Mouse (Mus musculus): Measurements from ENCODE around the gene Acot8.

Gene Acot8

DNA sequence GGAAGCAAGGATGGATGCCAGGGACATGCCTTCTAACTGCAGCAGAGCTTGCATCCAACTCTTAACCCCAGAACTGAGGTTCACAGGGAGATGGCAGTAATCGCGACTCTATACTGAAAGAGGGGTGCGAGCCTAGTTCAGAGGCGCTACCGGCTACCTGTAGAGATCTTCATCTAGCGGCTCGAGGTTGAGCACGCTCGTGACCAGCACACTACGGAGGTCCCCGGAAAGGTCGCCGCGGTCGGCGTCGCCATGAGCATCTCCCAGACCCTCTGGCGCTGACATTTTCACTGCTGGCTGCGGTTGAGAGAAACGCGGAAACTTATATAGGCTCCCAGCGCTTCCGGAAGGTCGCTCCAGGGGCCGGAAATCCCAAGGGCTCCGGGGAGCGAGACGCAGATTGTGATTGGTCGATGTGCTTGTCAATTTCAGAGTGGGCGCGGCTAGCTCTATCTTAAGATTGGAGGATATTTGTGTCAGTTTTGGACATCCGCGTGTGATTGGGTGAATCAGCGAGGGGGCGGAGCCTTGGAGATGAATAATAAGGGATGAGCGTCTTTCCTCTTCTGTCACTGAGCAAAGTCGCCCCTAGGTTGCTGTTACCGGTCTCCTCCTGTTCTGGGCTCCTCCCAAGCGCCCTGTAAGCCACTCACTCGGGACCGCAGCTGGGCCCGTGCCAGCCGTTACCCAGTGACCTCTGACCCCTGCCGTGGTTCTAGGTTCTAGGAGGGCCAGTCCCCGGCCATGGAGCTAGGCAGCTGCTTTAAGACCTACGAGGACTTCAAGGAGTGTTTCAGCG lies at the start of gene Acot8, which contains the start of gene Zswim3:
TSS of gene Acot8 (minus strand) at position 350 of the 799 bp plus-strand sequence.
TSS of gene Zswim3 (plus strand) at position 566 of the 799 bp plus-strand sequence.
- DNase-seq: peak; percentile 97

DNA sequence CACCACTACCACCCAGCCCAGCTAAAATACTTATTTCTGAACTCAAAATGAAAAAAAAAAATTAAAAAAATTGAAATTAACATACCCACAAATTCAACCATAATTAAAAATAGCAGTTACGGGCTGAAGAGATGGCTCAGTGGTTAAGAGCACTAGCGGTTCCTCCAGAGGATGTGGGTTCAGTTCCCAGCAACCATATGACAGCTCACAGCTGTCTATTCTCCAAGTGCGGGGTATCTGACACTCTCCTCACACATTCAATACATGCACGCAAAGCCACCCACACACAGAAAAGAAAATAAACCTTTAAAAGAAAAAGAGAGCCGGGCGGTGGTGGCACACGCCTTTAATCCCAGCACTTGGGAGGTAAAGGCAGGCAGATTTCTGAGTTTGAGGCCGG lies 45.4 kb upstream of the Acot8 start:
- no peak for DNase-seq

DNA sequence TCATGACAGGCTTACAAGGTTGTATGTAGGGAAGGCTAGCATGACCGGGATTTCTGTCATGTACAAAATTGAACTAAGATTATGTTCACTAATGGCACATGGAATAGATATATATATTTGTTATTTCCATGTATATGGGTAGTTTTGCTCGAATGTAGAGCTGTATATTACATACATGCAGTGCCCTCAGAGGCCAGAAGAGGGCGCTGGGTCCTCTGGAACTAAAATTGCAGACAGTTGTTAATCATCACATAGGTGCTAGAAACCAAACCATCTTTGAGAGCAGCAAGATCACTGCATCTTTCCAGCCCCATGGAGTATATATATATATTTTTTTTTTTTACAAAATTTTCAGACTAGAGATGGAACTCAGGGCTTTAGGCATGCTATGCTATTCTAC lies 41.1 kb upstream of the Acot8 start:
- peak; percentile 41 for DNase-seq

DNA sequence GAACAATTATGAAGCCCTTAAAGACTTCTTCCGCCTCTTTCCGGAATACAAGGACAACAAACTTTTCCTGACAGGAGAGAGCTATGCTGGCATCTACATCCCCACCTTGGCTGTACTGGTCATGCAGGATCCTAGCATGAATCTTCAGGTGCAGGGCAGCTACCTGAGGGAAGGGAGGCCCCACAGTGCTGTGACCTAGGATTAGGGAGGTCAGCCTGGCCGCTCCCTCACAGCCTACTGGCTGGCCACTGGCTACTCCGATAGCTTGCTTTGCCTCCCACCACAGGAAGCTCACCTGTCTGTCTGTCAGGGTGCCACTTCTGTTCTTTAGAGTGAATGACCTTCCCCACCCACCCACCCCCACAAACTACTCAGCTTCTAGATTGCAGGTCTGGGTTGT lies 30.5 kb upstream of the Acot8 start:
- DNase-seq: no peak

DNA sequence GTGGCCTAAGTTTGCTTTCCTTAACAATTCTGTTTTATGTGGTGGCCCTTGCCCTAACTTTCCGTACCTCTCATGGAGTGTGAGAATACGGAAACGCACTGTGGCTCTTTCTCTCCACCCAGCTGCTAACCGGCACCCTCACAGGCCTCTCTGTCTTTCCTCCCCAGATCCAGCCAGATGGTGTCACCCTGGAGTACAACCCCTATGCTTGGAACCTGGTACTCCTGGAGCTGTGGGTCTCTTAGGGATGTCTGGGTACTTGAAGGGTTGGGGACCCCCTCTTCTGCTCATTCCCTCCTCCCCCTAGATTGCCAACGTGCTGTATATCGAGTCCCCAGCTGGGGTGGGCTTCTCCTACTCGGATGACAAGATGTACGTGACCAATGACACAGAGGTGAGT lies 29.8 kb upstream of the Acot8 start:
- DNase-seq: no peak

DNA sequence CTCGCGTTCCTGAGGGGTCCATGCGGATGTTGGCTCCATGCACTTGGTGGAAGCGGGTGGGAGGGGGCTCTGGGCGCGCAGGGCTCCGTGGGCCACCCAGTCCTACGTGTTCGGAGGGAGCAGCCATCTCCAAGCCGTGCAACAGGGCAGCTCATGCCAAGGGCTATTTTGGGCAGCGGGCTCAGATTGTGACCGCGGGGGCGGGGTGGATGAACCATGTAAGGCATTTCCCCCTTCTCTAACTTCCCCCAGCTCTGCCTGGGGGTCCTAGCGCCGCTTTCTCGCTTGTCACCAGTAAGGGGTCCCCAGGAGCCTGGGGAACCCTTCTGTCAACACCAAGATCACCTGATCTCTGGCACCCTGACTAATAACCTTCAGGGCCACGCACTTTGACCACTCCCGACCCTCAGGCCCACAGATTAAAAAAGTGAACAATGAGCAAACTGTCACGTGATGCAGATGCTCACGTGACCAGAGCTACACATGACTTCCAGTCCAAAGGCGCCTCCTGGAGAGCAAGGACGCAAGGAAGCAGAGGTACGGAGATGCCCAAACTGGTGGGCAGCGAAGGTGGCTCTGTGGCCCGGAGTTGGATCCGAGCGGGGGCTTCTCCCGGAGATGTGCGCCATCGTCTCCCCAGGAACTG lies 28.8 kb upstream of the Acot8 start, which contains the start of gene Neurl2:
TSS of gene Neurl2 (minus strand) at position 143 of the 646 bp plus-strand sequence.
- peak; percentile 87 for DNase-seq

DNA sequence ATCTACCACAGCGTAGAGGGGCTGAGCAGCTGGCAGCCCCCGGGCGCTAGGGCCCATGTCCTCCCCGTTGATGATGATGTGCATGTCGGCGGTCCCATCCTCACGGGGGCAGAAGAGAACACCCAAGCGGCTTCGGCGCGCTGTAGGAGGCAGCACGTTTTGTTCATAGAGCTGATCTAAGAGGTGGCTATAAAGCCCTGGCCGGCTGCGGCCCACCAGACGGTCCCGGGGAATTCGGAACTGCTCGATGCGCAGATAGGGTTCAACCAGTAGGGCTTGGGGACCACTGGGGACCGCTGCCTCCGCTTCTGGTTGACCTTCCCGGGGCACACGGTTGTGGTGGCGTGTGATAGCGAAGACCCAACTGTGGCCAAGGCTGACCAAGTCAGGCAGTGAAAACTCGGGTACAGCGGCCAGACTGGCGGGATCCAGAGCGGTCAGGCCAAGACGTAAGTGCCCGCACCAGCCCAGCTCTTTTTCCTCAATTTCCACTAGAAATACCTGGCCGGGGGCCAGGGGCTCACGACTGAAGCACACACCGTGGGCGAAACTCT lies 28.1 kb upstream of the Acot8 start, which contains the start of gene Ctsa:
TSS of gene Ctsa (plus strand) at position 126 of the 554 bp plus-strand sequence.
- DNase-seq: peak; percentile 81

DNA sequence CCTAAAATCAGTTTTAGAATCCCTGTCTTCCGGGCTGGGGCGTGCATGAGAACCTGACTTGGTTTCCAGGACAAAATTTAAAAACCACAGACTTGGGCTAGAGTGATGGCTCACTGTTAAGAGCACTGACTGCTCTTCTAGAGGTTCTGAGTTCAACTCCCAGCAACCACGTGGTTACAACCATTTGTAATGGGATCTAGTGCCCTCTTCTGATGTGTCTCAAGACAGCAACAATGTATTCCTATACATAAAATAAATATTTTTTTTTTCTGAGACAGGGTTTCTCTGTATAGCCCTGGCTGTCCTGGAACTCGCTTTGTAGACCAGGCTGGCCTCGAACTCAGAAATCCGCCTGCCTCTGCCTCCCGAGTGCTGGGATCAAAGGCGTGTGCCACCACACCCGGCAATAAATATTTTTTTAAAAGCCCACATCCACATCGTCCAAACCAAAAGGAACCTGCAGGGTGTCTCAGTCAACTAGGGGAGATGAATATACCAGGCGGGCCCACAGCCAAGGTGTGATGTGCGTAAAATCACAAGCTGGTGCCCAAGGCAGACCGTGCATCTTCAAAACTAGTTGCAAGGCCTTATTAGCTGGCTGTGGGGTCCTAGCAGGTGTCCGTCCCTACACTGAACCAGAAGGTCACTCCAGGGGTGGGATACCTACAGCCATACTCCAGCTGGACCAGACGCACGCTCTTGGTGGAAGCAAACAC lies 27.5 kb upstream of the Acot8 start:
- DNase-seq: no peak

DNA sequence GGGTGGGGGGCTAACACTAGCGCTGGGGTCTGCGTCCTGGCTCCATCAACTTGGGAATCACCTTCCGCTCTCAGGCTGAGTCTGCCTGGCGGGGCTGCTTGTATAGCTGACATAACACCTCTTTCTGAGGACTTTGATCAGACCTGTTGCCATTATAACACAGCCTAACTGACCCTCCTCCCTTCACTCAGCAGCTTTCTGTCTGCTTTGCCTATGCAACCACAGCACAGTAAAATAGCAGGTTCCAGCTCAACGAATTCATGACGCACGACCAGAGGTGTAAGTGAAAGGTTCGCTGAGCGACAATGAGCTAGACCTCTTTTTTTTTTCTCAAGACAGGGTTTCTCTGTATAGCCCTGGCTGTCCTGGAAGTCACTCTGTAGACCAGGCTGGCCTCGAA lies 26.3 kb upstream of the Acot8 start:
- no peak for DNase-seq

DNA sequence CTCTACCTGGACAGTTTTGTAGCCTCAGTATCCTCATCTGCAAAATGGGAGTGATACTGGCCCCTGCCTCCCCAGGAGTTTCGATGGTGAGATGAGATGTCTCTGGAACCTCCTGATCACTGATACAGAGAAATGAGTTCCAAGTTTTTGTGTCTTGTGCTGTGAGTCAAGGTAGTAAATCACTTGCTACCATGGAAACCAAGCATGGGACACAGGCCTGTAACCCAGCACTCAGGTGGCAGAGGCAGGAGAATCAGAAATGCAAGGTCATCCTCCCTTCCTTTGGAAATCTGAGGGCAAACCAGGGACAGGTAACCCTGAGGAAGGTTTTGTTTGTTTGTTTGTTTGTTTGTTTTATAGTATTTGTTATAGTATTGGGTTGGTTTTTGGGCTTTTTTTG lies 24.4 kb upstream of the Acot8 start:
- DNase-seq: no peak

DNA sequence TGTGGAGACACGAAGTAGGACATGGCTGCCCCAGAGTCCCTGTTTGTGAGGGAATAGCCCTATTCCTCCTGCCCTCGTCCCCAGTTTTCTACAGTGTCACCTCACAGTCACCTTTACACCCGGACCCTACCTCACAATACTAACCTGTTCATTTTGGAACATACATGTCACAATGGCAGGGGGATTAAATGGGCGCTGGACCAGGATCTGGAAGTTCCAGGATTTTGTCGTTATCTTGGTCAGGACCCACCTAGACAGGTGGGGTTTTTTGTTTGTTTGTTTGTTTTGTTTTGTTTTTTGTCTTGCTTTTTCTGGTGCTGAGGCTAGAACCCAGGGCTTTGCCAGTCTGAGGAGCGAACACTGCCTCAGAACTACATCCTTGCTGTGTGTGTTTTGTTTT lies 23.8 kb upstream of the Acot8 start, which contains the start of gene Spata25:
TSS of gene Spata25 (minus strand) at position 101 of the 400 bp plus-strand sequence.
- DNase-seq: no peak

DNA sequence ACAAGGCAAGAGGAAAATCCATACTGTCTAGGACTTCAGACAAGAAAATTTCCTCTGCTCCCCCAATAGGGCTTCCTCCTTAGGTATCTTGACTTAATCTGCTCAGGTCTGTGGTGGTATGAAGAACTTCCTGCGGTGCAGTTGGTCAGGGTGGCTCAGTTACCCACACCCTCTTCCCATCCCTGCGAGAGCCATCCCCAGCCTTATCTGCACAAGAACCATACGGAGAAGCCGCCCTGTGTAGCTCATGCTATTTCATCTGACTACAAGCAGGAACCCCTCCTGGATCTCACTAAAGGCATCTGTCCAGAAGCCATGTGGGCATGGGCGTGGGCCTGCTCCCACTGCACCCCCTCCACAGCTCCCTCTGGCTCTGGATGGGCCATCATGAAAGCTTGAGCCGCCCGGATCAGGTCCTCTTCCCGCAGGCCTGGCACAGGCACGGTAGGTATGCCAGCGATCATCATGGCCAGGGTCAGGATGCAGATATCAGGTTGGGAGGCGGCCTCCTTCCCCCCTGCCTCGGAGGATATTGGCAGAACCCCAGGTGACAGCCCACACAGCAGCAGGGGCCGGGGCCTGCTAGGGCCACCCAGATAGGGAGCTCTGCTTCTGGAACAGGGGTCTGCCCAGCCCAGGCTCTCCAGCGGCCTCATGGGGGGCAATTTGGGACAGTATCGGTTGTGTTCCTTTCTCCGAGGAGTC lies 22.6 kb upstream of the Acot8 start:
- DNase-seq: peak; percentile 24

DNA sequence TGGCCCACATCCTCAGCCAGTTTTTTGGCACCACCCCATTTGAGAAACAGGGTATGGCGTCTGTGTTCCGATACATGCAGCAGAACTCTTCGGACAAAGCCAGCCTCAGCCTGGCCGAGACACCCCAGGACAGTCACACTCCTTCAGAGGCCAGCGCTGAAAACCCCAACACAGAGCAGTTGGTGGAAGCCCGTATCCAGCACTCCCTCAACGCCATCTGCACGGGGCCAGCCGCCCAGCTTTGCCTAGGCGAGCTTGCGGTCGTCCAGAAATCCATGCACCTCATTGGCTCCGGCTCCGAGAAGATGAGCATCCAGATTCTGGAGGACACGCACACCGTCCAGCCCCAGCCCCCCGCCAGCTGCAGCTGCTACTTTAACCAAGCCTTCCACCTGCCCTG lies 20.8 kb upstream of the Acot8 start:
- DNase-seq: no peak

DNA sequence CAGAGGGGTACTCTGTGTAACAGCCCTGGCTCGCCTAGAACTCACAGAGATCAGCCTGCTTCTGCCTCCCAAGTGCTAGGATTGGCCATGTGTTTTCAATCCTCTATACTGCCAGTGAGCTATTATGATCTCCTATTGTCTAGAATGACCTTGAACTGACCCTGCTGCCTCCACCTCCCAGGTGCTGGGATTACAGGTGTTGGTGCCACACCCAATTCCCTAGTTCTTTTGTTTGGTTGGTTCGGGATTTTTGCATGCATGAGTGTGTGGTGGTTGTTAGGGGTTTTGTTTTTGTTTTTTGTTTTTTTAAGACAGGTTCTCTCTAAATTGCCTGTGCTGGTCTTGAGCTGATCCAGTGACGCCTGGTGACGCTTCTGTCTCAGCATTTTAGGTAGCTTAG lies 19.3 kb upstream of the Acot8 start:
- no peak for DNase-seq

DNA sequence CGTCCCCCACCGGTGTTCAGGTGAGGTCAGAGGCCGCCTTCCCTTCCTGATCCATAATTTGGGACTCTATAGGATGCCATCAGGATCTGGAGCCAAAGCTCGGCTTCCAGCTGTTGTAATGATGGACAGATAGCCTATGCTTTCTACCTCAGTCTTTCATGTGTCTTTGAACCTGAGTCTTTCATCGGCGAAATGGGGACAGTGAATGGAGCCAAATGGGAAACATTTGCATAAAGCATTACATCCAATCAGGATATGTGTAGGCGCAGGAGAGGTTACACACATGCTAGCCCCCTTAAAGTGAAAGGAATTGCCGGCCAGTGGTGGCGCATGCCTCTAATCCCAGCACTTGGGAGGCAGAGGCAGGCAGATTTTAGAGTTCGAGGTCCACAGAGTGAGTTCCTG lies 18.5 kb upstream of the Acot8 start:
- peak; percentile 56 for DNase-seq

DNA sequence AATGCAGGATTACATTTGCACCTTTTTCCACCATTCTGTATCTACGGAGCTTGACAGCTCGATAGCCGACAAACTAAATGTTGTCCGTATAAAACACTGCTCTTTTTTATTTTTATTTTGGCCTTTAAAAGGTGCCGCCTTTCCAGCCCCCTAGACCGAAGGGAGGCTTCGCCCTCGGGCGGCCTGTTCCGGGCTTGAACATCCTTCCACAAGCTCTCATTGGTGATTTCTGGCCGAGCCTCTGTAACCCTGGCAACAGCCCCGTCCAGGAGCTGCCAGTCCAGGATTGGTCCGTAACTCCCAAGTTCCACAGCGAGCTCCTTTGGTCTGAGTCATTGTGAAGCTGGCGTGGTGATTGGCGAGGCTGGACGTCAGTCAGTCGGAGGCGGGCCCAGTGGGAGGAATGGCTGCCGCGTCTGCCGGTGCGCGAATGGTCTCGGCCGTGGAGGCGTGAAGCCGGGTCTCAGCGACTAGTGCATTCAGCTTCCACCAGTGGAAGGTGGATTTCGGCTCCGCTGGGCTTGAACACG lies 18.0 kb upstream of the Acot8 start, which contains the start of gene Zswim1:
TSS of gene Zswim1 (plus strand) at position 51 of the 530 bp plus-strand sequence.
- DNase-seq: peak; percentile 99

DNA sequence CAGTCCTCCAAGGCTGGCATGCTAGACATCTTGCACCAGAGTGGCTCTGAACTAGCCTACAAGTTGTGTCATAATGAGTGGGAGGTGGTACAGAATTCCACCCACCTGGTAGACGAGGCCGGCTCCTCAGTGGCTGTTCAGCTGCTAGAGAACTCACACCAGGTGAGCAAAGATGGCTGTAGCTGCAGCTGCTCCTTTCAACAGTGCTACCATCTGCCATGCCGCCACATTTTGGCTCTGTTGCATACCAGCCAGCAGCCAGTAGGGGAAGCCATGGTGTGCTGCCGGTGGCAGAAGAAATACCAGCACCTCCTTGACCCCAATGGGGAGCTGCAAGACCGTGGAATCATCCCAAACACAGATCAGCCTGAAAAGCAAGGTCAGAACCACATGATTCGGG lies 16.4 kb upstream of the Acot8 start:
- no peak for DNase-seq

DNA sequence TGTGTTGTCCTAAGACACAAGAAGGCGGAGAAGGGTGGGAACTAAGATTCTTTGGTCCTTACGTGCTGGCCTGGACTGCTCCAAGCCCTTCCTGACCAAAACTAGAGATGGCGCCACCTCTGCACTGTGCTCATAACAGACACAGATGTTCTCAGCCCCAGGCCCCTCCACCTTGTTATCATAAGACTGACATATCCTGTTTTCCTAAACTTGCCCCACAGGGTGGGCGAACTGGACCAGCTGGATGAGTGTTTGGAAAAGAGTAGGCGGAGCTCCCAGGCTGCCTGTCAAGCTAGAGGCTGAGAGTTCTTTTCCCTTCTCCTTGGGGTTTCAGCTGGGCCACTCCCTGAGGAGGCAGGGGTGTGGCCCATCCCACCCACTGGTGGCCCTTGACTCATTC lies 13.0 kb upstream of the Acot8 start:
- no peak for DNase-seq

DNA sequence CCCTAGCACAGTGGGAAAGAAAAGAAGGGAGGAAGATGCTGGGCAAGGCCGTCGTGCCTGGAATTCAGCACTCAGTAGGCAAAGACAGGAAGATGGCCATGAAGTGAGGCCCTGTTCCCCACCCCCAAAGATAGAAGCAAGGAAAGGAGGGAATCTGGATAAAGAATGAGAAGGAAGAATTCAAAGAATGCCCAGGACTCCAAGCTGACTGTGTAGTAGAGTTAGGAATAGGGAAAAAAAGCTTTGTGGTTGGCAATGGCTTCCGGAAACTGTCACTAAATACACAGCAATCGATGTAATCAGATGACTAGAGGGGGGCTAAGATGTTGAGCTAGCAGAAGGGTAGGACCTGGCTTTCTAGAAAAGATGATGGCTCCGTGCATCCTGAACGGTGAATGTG lies 12.5 kb upstream of the Acot8 start:
- DNase-seq: no peak

DNA sequence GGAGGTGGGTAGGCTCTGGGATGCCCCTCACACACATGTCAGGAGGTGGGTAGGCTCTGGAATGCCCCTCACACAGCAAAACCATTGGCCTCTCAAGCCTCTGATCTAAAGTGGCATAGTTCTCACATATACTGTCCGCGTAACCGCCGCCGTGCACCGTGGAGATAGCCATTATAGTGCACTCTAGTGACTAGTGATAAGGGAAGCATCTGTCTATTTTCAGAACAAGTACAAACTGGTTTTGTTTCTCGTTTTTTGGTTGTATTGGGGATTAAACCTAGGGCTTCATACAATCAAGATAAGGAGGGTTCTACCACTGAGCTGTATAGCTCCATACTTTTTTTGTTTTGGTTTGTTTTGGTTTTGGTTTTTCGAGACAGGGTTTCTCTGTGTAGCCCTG lies 11.1 kb upstream of the Acot8 start:
- DNase-seq: peak; percentile 61

DNA sequence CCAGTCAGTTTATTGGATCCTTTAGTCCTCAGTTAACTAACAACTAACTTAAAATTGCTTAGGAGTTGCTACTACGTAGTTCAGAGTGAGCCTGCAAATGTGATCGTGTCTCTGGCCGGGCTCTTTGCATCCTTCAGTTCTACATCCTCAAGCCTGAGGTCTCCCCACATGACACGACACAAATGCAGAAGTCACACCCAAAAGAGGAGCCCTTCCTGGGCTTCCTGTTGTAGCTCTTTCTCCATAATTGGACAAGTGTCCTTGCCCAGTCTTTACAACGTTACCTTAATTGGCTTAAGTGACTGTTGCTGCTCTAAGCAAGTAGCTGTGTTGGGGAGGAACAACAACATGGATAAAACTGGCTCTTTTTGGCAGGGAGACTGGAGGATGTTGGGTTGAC lies 10.7 kb upstream of the Acot8 start:
- DNase-seq: no peak

DNA sequence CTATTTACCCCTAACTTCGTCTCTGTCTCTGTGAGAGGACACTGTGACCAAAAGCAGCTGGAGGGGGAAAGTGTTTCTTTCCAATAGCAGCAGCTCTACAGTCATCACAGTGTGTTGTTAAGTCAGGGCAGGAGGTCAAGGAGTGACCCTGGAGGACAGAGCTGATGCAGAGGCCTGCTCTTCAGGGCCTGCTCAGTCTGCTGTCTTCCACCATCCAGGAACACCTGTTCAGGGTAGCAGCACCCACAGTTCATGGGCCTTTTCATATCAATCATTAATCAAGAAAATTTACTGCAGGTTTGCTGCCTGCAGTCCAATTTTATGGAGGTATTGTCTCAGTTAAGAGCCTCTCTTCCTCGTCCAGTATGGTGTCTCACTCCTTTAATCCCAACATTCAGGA lies 8.9 kb upstream of the Acot8 start:
- DNase-seq: no peak
